Comparison of ENCODE assay signal across 9 mouse cellular contexts in genomic region chr19:47259581-47259980, GRCm38 (mm10).
A peak's percentile ranks its signal among the peaks of the same experiment; 100 is the strongest.
DNase-seq lines count a peak whose midpoint lies in the region; ATAC-seq lines count a peak whose summit lies in the region.
"Had no signal": no experiment of that assay in that cellular context is flagged by ENCODE, and none has a peak within 500 bp of the region (broad histone marks: within the 10 kb centered on the region; RNA-seq: fewer than 3 reads in every experiment).

No protein-coding gene starts in this region.

- peak; percentile 45 for ATAC-seq in forebrain, embryonic 14.5 days
- ATAC-seq in neural tube, embryonic 11.5 days (ENCODE audit: insufficient read depth, low FRiP score, low TSS enrichment): no peak

- H3K4me2 ChIP-seq in forebrain, embryonic 14.5 days (ENCODE audit: low read length): no peak overlapping the region
- no peak overlapping the region for H3K4me2 ChIP-seq in neural tube, embryonic 11.5 days (ENCODE audit: low read depth)

- 0 out of 2 replicates have a peak, but pooled peaks cover 3% of the 10 kb centered on the region for H3K36me3 ChIP-seq in heart, embryonic 10.5 days
- H3K36me3 ChIP-seq in forebrain, embryonic 14.5 days (ENCODE audit: control insufficient read depth, insufficient read depth, low read length): no peaks in the 10 kb centered on the region
- no peaks in the 10 kb centered on the region for H3K36me3 ChIP-seq in neural tube, embryonic 11.5 days (ENCODE audit: control insufficient read depth, insufficient read depth, low read length)

- peak; percentile 41 to 51 for DNase-seq in heart, adult 18-20 months
- no peak for DNase-seq in heart, embryonic 10.5 days (ENCODE audit: low spot score)
- peak; percentile 77 for DNase-seq in R1 (ENCODE audit: low read depth, low spot score)
- peak; percentile 57 for DNase-seq in forebrain, embryonic 14.5 days (ENCODE audit: low spot score)
- peak; percentile 40 to 66 for DNase-seq in kidney, postnatal 36 days
- DNase-seq in neural tube, embryonic 11.5 days (ENCODE audit: low spot score): peak; percentile 59
- DNase-seq in Muller cell, postnatal 12 days (ENCODE audit: inconsistent ontology term): no peak
- no peak for DNase-seq in frontal cortex, postnatal 14 days (ENCODE audit: low spot score in 2 of 2)

- peaks cover 12% of the 10 kb centered on the region; the same call in 1 of the 2 replicates for H3K4me1 ChIP-seq in heart, embryonic 10.5 days
- H3K4me1 ChIP-seq in forebrain, embryonic 14.5 days (ENCODE audit: control insufficient read depth, insufficient read depth, low read length): no peaks in the 10 kb centered on the region
- H3K4me1 ChIP-seq in neural tube, embryonic 11.5 days (ENCODE audit: control insufficient read depth, insufficient read depth, low read length): no peaks in the 10 kb centered on the region

- WGBS in heart, embryonic 10.5 days: 5% methylated on average over 5 of the region's 5 CpGs
- 1% methylated on average over 5 of the region's 5 CpGs for WGBS in forebrain, embryonic 14.5 days
- 3% methylated on average over 5 of the region's 5 CpGs for WGBS in neural tube, embryonic 11.5 days

- no peaks in the 10 kb centered on the region for H3K9me3 ChIP-seq in heart, embryonic 10.5 days
- H3K9me3 ChIP-seq in forebrain, embryonic 14.5 days (replicated peaks; ENCODE audit: control insufficient read depth, low read length): no peaks in the 10 kb centered on the region
- no peaks in the 10 kb centered on the region for H3K9me3 ChIP-seq in neural tube, embryonic 11.5 days (ENCODE audit: control insufficient read depth, low read length)

- H3K9ac ChIP-seq in forebrain, embryonic 14.5 days (ENCODE audit: low read length): no peak overlapping the region
- H3K9ac ChIP-seq in neural tube, embryonic 11.5 days (ENCODE audit: low read length): no peak overlapping the region

- no peak overlapping the region for H3K4me3 ChIP-seq in heart, embryonic 10.5 days
- H3K4me3 ChIP-seq in forebrain, embryonic 14.5 days (ENCODE audit: low read depth, low read length): no peak overlapping the region
- H3K4me3 ChIP-seq in neural tube, embryonic 11.5 days (ENCODE audit: low read depth, low read length): no peak overlapping the region

- H3K27ac ChIP-seq in heart, embryonic 10.5 days: no peak overlapping the region
- H3K27ac ChIP-seq in forebrain, embryonic 14.5 days (ENCODE audit: low read depth, low read length): no peak overlapping the region
- no peak overlapping the region for H3K27ac ChIP-seq in neural tube, embryonic 11.5 days (ENCODE audit: low read depth, low read length)
- H3K27ac ChIP-seq: macrophage had no signal

- peaks cover 12% of the 10 kb centered on the region for H3K27me3 ChIP-seq in heart, embryonic 10.5 days (ENCODE audit: insufficient read depth, poor library complexity, severe bottlenecking)
- H3K27me3 ChIP-seq in forebrain, embryonic 14.5 days (replicated peaks; ENCODE audit: control insufficient read depth, insufficient read depth, low read length): no peaks in the 10 kb centered on the region; the same call in 1 of the 2 replicates
- no peaks in the 10 kb centered on the region for H3K27me3 ChIP-seq in neural tube, embryonic 11.5 days (ENCODE audit: control insufficient read depth, insufficient read depth, low read length)

Comparison
In these comparisons a context has a peak if more than half of its experiments do, and no peak if none do; other contexts are left out.
1. DNase-seq: peak in heart, adult 18-20 months (2 of 2), R1 (single experiment), forebrain, embryonic 14.5 days (single experiment), kidney, postnatal 36 days (2 of 2) and neural tube, embryonic 11.5 days (single experiment); none in heart, embryonic 10.5 days (single experiment), Muller cell, postnatal 12 days (single experiment) and frontal cortex, postnatal 14 days (0 of 2).